Mouse (Mus musculus): ENCODE data around the gene Nmt1.

DNA sequence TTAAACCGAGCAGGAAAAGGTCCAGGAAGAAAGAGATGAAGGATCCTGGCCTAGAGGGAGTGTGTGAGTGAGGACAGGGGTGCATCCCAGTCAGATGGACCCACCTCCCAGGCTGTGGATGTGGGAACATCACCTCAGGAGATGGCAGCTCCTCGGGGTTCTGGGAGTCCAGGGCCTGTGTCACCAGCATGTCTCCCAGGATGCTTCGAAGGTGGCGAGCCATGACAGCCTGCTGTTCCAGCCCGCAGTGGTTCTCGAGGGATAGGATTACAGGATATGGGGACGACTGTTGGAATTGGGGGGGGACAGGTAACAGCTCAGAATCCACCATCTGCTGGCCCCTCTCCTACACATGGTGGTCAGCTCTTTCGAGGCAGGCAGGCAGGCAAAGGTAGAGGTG is 48.6 kb downstream of the Nmt1 start:
- no peak for TF ChIP-seq CTCF (IDR thresholded peaks at IDR 0.05)
- TF ChIP-seq POLR2A (IDR thresholded peaks at IDR 0.05; ENCODE audit: insufficient read depth, low read depth, low read length) = no peak
